Mouse (Mus musculus) mammary gland, adult 2 months (tissue): ENCODE measurements around the gene 2010109A12Rik. TPM values are rescaled to one million over a fixed set of nuclear protein-coding genes. Genes with fewer than 3 reads are reported as not detected.

Source experiments
- polyA plus RNA-seq: library from polyadenylated mRNA; depleted of rRNA; stranded (reverse); fragments of >200 nt; gene quantifications from 2 replicates; pipeline ENCODE4 v1.2.3, GENCODE M21; 2012; ENCODE audit warnings: low replicate concordance; rRNA removed

Gene 2010109A12Rik
- 0.13 TPM in 1 of 2 replicates, not detected in the other for polyA plus RNA-seq

GRCm38 (mm10) chr5:93206109-93207005 is at the start of gene 2010109A12Rik, which contains the start of gene Ccni:
Gene 2010109A12Rik, plus strand, starts transcription at chr5:93206518.
Gene Ccni, minus strand, starts transcription at chr5:93206495.

Other genes with a start within 250 kb of the 2010109A12Rik start
- 0.45 and 0.87 TPM in 2 replicates for gene Sowahb, start 161.5 kb upstream of the 2010109A12Rik start, polyA plus RNA-seq
- gene Sept11, start 113.1 kb upstream of the 2010109A12Rik start, polyA plus RNA-seq = 29.1 and 57.9 TPM in 2 replicates
- 127 and 173 TPM in 2 replicates for gene Ccni, start within 50 bp of the 2010109A12Rik start, polyA plus RNA-seq
- gene Ccng2, start 60.7 kb downstream of the 2010109A12Rik start, polyA plus RNA-seq = 14.7 and 54.9 TPM in 2 replicates